Mouse (Mus musculus) midbrain, embryonic 10.5 days (tissue): ENCODE data around the gene Sltm. TPM values are rescaled to one million over a fixed set of nuclear protein-coding genes. Genes with fewer than 3 reads are reported as not detected.
A peak's percentile ranks its signal among the peaks of the same experiment; 100 is the strongest.
"Not testable (repeated sequence)": the region's sequence is repeated elsewhere in the genome, so short reads cannot be mapped to it uniquely, and the experiment has no call there.

Experiments used
- DNase-seq: peaks from one replicate; pipeline ENCODE4 v3.0.0-alpha.2; 2017; ENCODE audit warnings: low spot score
- H3K27ac ChIP-seq: fragments of 300-500 bp; sonication (generic); replicated peaks from 2 replicates; pipeline ENCODE4 v1.5.1; 2016; ENCODE audit warnings: mild to moderate bottlenecking
- H3K27me3 ChIP-seq: fragments of 300-500 bp; sonication (generic); 2 replicates; pipeline ENCODE4 v1.6.1; 2016; ENCODE audit warnings: low read depth, mild to moderate bottlenecking; ENCODE audit not compliant: poor library complexity, severe bottlenecking
- H3K36me3 ChIP-seq: fragments of 300-500 bp; sonication (generic); 2 replicates; pipeline ENCODE4 v1.6.1; 2016; ENCODE audit warnings: mild to moderate bottlenecking, moderate library complexity
- H3K4me1 ChIP-seq: fragments of 300-500 bp; sonication (generic); 2 replicates; pipeline ENCODE4 v1.6.1; 2016
- H3K4me3 ChIP-seq: fragments of 300-500 bp; sonication (generic); 2 replicates; pipeline ENCODE4 v1.5.1; 2016; ENCODE audit warnings: mild to moderate bottlenecking, moderate library complexity
- H3K9me3 ChIP-seq: fragments of 300-500 bp; sonication (generic); replicated peaks from 2 replicates; pipeline ENCODE4 v1.6.1; 2016; ENCODE audit warnings: mild to moderate bottlenecking
- WGBS: fragments of 180-500 bp; shearing (Covaris S2); methylation state at CpG from one replicate; pipeline ENCODE4 v1.1.7; 2016; 5-methylcytosine and 5-hydroxymethylcytosine counted together
- polyA plus RNA-seq: library from polyadenylated mRNA; unstranded; fragments of >200 nt; fragmentation: Nextera tagmentation; extraction: Ambion mirVana; gene quantifications from 2 replicates; pipeline ENCODE4 v1.2.1, GENCODE M21; 2016

The Sltm gene
- polyA plus RNA-seq, 1 experiment from 2014 or later = 62.2 TPM

- DNase-seq = no peak
- no peaks in the 10 kb centered on the region for H3K27me3 ChIP-seq
- H3K36me3 ChIP-seq = no peaks in the 10 kb centered on the region
- WGBS = 98% methylated on average over 3 of the region's 3 CpGs
- H3K4me1 ChIP-seq = no peaks in the 10 kb centered on the region
- H3K27ac ChIP-seq = no peak overlapping the region
- no peaks in the 10 kb centered on the region for H3K9me3 ChIP-seq
- H3K4me3 ChIP-seq = no peak overlapping the region
Measured at GRCm38 (mm10) chr9:70523813-70524212, 18.7 kb upstream of the Sltm start.

GRCm38 (mm10) chr9:70524366-70524765 is 18.2 kb upstream of the Sltm start:
- H3K27me3 ChIP-seq = no peaks in the 10 kb centered on the region
- DNase-seq = no peak
- H3K4me3 ChIP-seq = no peak overlapping the region
- no peak overlapping the region for H3K27ac ChIP-seq
- no peaks in the 10 kb centered on the region for H3K36me3 ChIP-seq
- no peaks in the 10 kb centered on the region for H3K4me1 ChIP-seq
- H3K9me3 ChIP-seq = no peaks in the 10 kb centered on the region
- WGBS = 92% methylated on average over 7 of the region's 7 CpGs

- Histone ChIP-seq H3K9me3 (no peaks in the 10 kb centered on the region), H3K4me3 (no peak overlapping the region), H3K36me3 (no peaks in the 10 kb centered on the region), H3K27me3 (no peaks in the 10 kb centered on the region), H3K4me1 (no peaks in the 10 kb centered on the region), H3K27ac (no peak overlapping the region)
- DNase-seq = no peak
- 86% methylated on average over 3 of the region's 3 CpGs for WGBS
Measured at GRCm38 (mm10) chr9:70533328-70533727, 9.2 kb upstream of the Sltm start.

- Histone ChIP-seq H3K4me1 (peaks cover 22% of the 10 kb centered on the region), H3K9me3 (no peaks in the 10 kb centered on the region), H3K27ac (peak overlapping the region; percentile 98), H3K4me3 (peak overlapping the region; percentile 93), H3K36me3 (peaks cover 14% of the 10 kb centered on the region), H3K27me3 (no peaks in the 10 kb centered on the region)
- no peak for DNase-seq
- WGBS = 7% methylated on average over 6 of the region's 6 CpGs
Measured at GRCm38 (mm10) chr9:70541584-70541983, 970 bp upstream of the Sltm start.

- Histone ChIP-seq H3K27ac (peak overlapping the region; percentile 98), H3K27me3 (no peaks in the 10 kb centered on the region), H3K9me3 (no peaks in the 10 kb centered on the region), H3K4me3 (peak overlapping the region; percentile 93), H3K36me3 (peaks cover 20% of the 10 kb centered on the region), H3K4me1 (peaks cover 36% of the 10 kb centered on the region)
- no peak for DNase-seq
- 2% methylated on average over 64 of the region's 64 CpGs for WGBS
Measured at GRCm38 (mm10) chr9:70543048-70543880, 710 bp downstream of the Sltm start.

- WGBS = 76% methylated on average over 5 of the region's 5 CpGs
- Histone ChIP-seq H3K27me3 (no peaks in the 10 kb centered on the region), H3K4me1 (peaks cover 36% of the 10 kb centered on the region), H3K36me3 (peaks cover 26% of the 10 kb centered on the region), H3K27ac (no peak overlapping the region), H3K4me3 (peak overlapping the region; percentile 93), H3K9me3 (no peaks in the 10 kb centered on the region)
- no peak for DNase-seq
Measured at GRCm38 (mm10) chr9:70543985-70544384, 1.4 kb downstream of the Sltm start.

- Histone ChIP-seq H3K9me3 (no peaks in the 10 kb centered on the region), H3K27ac (no peak overlapping the region), H3K4me1 (peaks cover 36% of the 10 kb centered on the region), H3K36me3 (peaks cover 33% of the 10 kb centered on the region), H3K27me3 (no peaks in the 10 kb centered on the region), H3K4me3 (no peak overlapping the region)
- no peak for DNase-seq
- WGBS = 92% methylated on average over 1 of the region's 1 CpGs
Measured at GRCm38 (mm10) chr9:70544831-70545230, 2.3 kb downstream of the Sltm start.

- not testable (repeated sequence) for H3K4me3 ChIP-seq
Measured at GRCm38 (mm10) chr9:70546576-70546975, 4.0 kb downstream of the Sltm start.

GRCm38 (mm10) chr9:70548304-70548703 is 5.8 kb downstream of the Sltm start:
- H3K36me3 ChIP-seq = peaks cover 64% of the 10 kb centered on the region
- H3K4me3 ChIP-seq = no peak overlapping the region
- 89% methylated on average over 4 of the region's 4 CpGs for WGBS
- DNase-seq = no peak
- H3K4me1 ChIP-seq = peaks cover 28% of the 10 kb centered on the region
- H3K9me3 ChIP-seq = peaks cover 11% of the 10 kb centered on the region
- H3K27me3 ChIP-seq = no peaks in the 10 kb centered on the region
- H3K27ac ChIP-seq = no peak overlapping the region

More at GRCm38 (mm10) chr9:70546576-70546975, 4.0 kb downstream of the Sltm start:
- H3K27ac ChIP-seq, DNase-seq, H3K27me3 ChIP-seq, H3K9me3 ChIP-seq: not testable (repeated sequence)
- 77% methylated on average over 3 of the region's 3 CpGs for WGBS
- Histone ChIP-seq H3K36me3 (peaks cover 47% of the 10 kb centered on the region), H3K4me1 (peaks cover 33% of the 10 kb centered on the region)

GRCm38 (mm10) chr9:70551524-70551923 is 9.0 kb downstream of the Sltm start:
- 96% methylated on average over 1 of the region's 1 CpGs for WGBS
- DNase-seq = no peak
- Histone ChIP-seq H3K36me3 (peaks cover 78% of the 10 kb centered on the region), H3K27ac (no peak overlapping the region), H3K4me1 (peaks cover 14% of the 10 kb centered on the region; the same call in 1 of the 2 replicates), H3K4me3 (no peak overlapping the region), H3K27me3 (no peaks in the 10 kb centered on the region), H3K9me3 (peaks cover 19% of the 10 kb centered on the region)

GRCm38 (mm10) chr9:70552233-70552632 is 9.7 kb downstream of the Sltm start:
- not testable (repeated sequence) for H3K27ac ChIP-seq, DNase-seq, H3K4me1 ChIP-seq, H3K4me3 ChIP-seq, H3K27me3 ChIP-seq
- Histone ChIP-seq H3K9me3 (peaks cover 19% of the 10 kb centered on the region), H3K36me3 (peaks cover 83% of the 10 kb centered on the region)
- WGBS = 95% methylated on average over 2 of the region's 2 CpGs

- H3K36me3 ChIP-seq = peaks cover 72% of the 10 kb centered on the region
Measured at GRCm38 (mm10) chr9:70555431-70555830, 12.9 kb downstream of the Sltm start.

GRCm38 (mm10) chr9:70556796-70557195 is 14.2 kb downstream of the Sltm start:
- peaks cover 73% of the 10 kb centered on the region for H3K36me3 ChIP-seq
- peaks cover 19% of the 10 kb centered on the region for H3K9me3 ChIP-seq
- no peak overlapping the region for H3K27ac ChIP-seq
- no peaks in the 10 kb centered on the region for H3K27me3 ChIP-seq
- 93% methylated on average over 5 of the region's 5 CpGs for WGBS
- DNase-seq = no peak
- H3K4me1 ChIP-seq = peaks cover 10% of the 10 kb centered on the region
- no peak overlapping the region for H3K4me3 ChIP-seq

More at GRCm38 (mm10) chr9:70555431-70555830, 12.9 kb downstream of the Sltm start:
- peaks cover 10% of the 10 kb centered on the region for H3K4me1 ChIP-seq
- peaks cover 19% of the 10 kb centered on the region for H3K9me3 ChIP-seq
- no peak for DNase-seq
- H3K4me3 ChIP-seq = no peak overlapping the region
- H3K27me3 ChIP-seq = no peaks in the 10 kb centered on the region
- H3K27ac ChIP-seq = no peak overlapping the region
